Mouse (Mus musculus): ENCODE measurements around the gene Anapc1. TPM values are rescaled to one million over a fixed set of nuclear protein-coding genes. Genes with fewer than 3 reads are reported as not detected.

Gene Anapc1
- 37.7 TPM for polyA plus RNA-seq (2014; fragmentation: Illumina TruSeq; extraction: RNeasy Lipid Tissue Mini Kit (QIAGEN cat#74804); ENCODE audit: low read depth, low replicate concordance)

GRCm38 (mm10) chr2:128686921-128687557 lies at the start of gene Anapc1:
Gene Anapc1, minus strand, starts transcription at chr2:128687391.

GRCm38 (mm10) chr2:128698693-128699181 lies 11.5 kb upstream of the Anapc1 start, which contains the start of gene Mertk:
Gene Mertk, plus strand, starts transcription at chr2:128698956.

GRCm38 (mm10) chr2:128590909-128591308 lies 96.3 kb downstream of the Anapc1 start, which contains the start of gene Spdye4c:
Gene Spdye4c, plus strand, starts transcription at chr2:128591209.

Other genes starting within 250 kb of the Anapc1 start
- gene Spdye4c, start 96.2 kb downstream of the Anapc1 start, polyA plus RNA-seq (2014; fragmentation: Illumina TruSeq; extraction: RNeasy Lipid Tissue Mini Kit (QIAGEN cat#74804); ENCODE audit: low read depth, low replicate concordance): 0.72 TPM
- 21.1 TPM for gene Mertk, start 11.6 kb upstream of the Anapc1 start, polyA plus RNA-seq (2014; fragmentation: Illumina TruSeq; extraction: RNeasy Lipid Tissue Mini Kit (QIAGEN cat#74804); ENCODE audit: low read depth, low replicate concordance)
- gene Tmem87b, start 130.7 kb upstream of the Anapc1 start, polyA plus RNA-seq (2014; fragmentation: Illumina TruSeq; extraction: RNeasy Lipid Tissue Mini Kit (QIAGEN cat#74804); ENCODE audit: low read depth, low replicate concordance): 35.5 TPM
- 2.9 TPM for gene Fbln7, start 175.6 kb upstream of the Anapc1 start, polyA plus RNA-seq (2014; fragmentation: Illumina TruSeq; extraction: RNeasy Lipid Tissue Mini Kit (QIAGEN cat#74804); ENCODE audit: low read depth, low replicate concordance)

Data from adipose tissue, adult 10 weeks (tissue).